Mouse (Mus musculus) kidney, adult 2 months (tissue): ENCODE measurements around the gene Ctu2. TPM values are rescaled to one million over a fixed set of nuclear protein-coding genes. Genes with fewer than 3 reads are reported as not detected.

Source experiments
- DNase-seq: peaks from one replicate; pipeline ENCODE4 v3.0.0; 2021
- H3K27ac ChIP-seq: fragments of 200-500 bp; 2 replicates; pipeline ENCODE4 v1.5.1; 2012; ENCODE audit warnings: low read depth, low read length, control low read depth, inconsistent platforms; ENCODE audit not compliant: insufficient read depth
- H3K27me3 ChIP-seq: fragments of 200-500 bp; replicated peaks from 2 replicates; pipeline ENCODE4 v1.6.1; 2012; ENCODE audit warnings: mild to moderate bottlenecking, moderate library complexity, low read length, inconsistent platforms; ENCODE audit not compliant: control insufficient read depth, insufficient read depth
- H3K36me3 ChIP-seq: fragments of 200-500 bp; 2 replicates; pipeline ENCODE4 v1.6.1; 2012; ENCODE audit warnings: mild to moderate bottlenecking, moderate library complexity, low read length, inconsistent platforms; ENCODE audit not compliant: control insufficient read depth, insufficient read depth
- H3K4me1 ChIP-seq: fragments of 200-500 bp; 2 replicates; pipeline ENCODE4 v1.6.1; 2011; ENCODE audit warnings: low read length; ENCODE audit not compliant: control insufficient read depth, insufficient read depth
- H3K4me3 ChIP-seq: fragments of 200-500 bp; 2 replicates; pipeline ENCODE4 v1.5.1; 2011; ENCODE audit warnings: mild to moderate bottlenecking, low read depth, low read length, control low read depth; ENCODE audit not compliant: insufficient read depth
- CTCF ChIP-seq: fragments of 200-500 bp; conservative IDR thresholded peaks from 2 replicates; pipeline ENCODE4 v1.5.1; 2011; ENCODE audit warnings: low read depth, mild to moderate bottlenecking, control low read depth, low read length, moderate library complexity, mixed read lengths; ENCODE audit not compliant: insufficient read depth, insufficient read length
- POLR2A ChIP-seq: fragments of 200-500 bp; IDR thresholded peaks from one replicate; pipeline ENCODE4 v1.6.1; 2011; ENCODE audit warnings: low read depth, low read length, control low read depth
- WGBS: fragments of 180-500 bp; shearing (Covaris S2); methylation state at CpG from one replicate; pipeline ENCODE4 v1.1.7; 2018; 5-methylcytosine and 5-hydroxymethylcytosine counted together
- polyA plus RNA-seq: library from polyadenylated mRNA; depleted of rRNA; stranded (reverse); fragments of >200 nt; gene quantifications from 2 replicates; pipeline ENCODE4 v1.2.3, GENCODE M21; 2012

Gene Ctu2
- polyA plus RNA-seq, 1 experiment = 21.1 TPM

DNA sequence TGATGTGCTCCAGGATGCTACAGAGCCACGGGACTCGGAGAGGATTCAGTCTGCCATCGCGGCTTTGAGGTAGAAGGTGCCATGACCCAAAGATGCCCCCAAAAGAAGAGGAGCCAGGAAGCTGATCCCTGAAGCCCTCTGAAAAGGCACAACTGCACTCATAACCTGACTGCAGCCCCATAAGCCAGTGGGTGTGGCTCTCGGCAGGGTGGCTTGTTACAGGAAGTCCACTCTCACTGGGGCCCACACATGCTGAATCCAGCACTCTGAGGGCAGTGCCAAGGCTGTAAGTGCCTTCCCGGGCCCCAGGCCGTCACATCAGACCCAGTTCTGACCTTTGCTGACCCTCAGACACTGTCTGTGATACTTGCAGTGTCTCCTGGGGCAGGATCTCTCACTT is 36.4 kb downstream of the Ctu2 start:
- 55% methylated on average over 7 of the region's 7 CpGs for WGBS
- TF ChIP-seq POLR2A (no peak), CTCF (no peak)
- H3K27ac ChIP-seq = no peak overlapping the region
- H3K4me3 ChIP-seq = no peak overlapping the region
- no peak for DNase-seq
- H3K36me3 ChIP-seq = no peaks in the 10 kb centered on the region
- no peaks in the 10 kb centered on the region for H3K27me3 ChIP-seq
- H3K4me1 ChIP-seq = peaks cover 13% of the 10 kb centered on the region

GRCm38 (mm10) chr8:122515699-122516098 is 39.8 kb downstream of the Ctu2 start:
- Histone ChIP-seq H3K27me3 (no peaks in the 10 kb centered on the region), H3K27ac (peak overlapping the region; percentile 12; the same call in 1 of the 2 replicates), H3K36me3 (no peaks in the 10 kb centered on the region), H3K4me3 (no peak overlapping the region), H3K4me1 (peaks cover 24% of the 10 kb centered on the region)
- peak; percentile 77 for DNase-seq
- no peak for TF ChIP-seq POLR2A
- TF ChIP-seq CTCF = no peak
- WGBS = 58% methylated on average over 14 of the region's 14 CpGs

GRCm38 (mm10) chr8:122517541-122518190 is 41.7 kb downstream of the Ctu2 start:
- 25% methylated on average over 6 of the region's 6 CpGs for WGBS
- no peaks in the 10 kb centered on the region for H3K27me3 ChIP-seq
- peaks cover 25% of the 10 kb centered on the region for H3K4me1 ChIP-seq
- H3K4me3 ChIP-seq = no peak overlapping the region
- DNase-seq = peak; percentile 80
- H3K36me3 ChIP-seq = no peaks in the 10 kb centered on the region
- peak overlapping the region; percentile 75 for H3K27ac ChIP-seq
- TF ChIP-seq CTCF (no peak), POLR2A (no peak)

DNA sequence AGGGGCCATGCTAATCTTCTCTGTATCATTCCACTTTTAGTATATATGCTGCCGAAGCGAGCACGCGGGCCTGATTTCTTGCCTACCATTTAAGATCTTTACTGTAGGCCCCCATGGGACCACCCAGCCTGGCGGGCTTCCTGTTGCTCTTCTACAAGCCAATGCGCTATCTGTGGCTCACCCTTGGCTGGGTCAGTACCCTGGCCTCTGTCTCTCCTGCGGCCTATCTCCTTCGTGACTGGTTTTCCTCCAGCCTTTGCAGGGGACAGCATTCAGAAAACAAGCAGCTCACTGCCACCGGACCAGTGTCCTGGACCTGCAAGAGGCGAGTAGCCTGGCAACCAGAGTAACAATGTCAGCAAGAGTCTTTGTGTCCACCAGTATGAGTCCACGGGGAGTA is 44.7 kb downstream of the Ctu2 start:
- peaks cover 44% of the 10 kb centered on the region for H3K4me1 ChIP-seq
- no peak for TF ChIP-seq CTCF
- no peak for TF ChIP-seq POLR2A
- no peak overlapping the region for H3K4me3 ChIP-seq
- H3K27me3 ChIP-seq = no peaks in the 10 kb centered on the region
- no peak for DNase-seq
- 0 out of 2 replicates have a peak overlapping the region, but pooled peaks have one; percentile 0 for H3K27ac ChIP-seq
- H3K36me3 ChIP-seq = no peaks in the 10 kb centered on the region
- 73% methylated on average over 11 of the region's 11 CpGs for WGBS

- H3K27me3 ChIP-seq = no peaks in the 10 kb centered on the region
- DNase-seq = peak; percentile 97
- peak overlapping the region; percentile 95 for H3K27ac ChIP-seq
- TF ChIP-seq POLR2A = peak; percentile 7
- TF ChIP-seq CTCF = no peak
- peaks cover 59% of the 10 kb centered on the region for H3K4me1 ChIP-seq
- H3K36me3 ChIP-seq = no peaks in the 10 kb centered on the region
- H3K4me3 ChIP-seq = no peak overlapping the region
- 24% methylated on average over 14 of the region's 14 CpGs for WGBS
Observed at GRCm38 (mm10) chr8:122522796-122523651, 47.1 kb downstream of the Ctu2 start.

DNA sequence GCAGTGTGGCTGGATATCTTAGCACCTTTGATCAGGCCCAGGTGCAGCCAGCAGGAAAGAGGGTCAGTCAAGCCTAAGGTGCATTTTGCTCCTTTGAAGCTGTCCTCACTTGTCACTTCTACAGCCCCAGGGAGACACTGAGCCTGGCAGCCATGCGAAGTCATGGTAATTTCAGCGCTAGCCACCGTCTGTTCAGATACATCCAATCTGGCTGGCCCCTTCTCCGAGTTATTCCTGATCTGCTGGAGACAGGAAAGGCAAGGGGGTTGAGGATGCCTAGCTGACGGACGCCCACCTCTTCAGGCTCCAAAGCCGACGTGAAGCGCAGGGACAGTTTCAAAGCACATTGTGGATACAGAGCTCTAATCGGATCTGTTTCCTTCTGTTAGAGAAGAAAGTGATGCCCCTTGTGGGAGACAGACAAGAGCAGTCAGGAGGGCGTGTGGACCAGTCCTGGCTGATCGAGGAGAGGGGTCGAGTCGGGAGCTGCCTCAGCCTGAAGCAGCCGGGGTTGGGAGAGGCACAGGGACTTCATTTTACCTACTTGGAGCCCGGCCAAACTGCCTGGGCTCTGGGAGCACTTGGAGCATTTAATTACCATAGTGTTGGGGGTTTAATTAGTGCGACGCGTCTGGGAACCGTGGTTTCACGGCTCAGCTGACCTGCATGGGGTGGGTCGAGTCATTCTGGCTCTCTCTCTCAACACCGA is 47.9 kb downstream of the Ctu2 start:
- WGBS = 16% methylated on average over 23 of the region's 23 CpGs

GRCm38 (mm10) chr8:122524506-122524905 is 48.6 kb downstream of the Ctu2 start:
- peak; percentile 60 for DNase-seq
- H3K27ac ChIP-seq = peak overlapping the region; percentile 95
- peaks cover 56% of the 10 kb centered on the region for H3K4me1 ChIP-seq
- H3K27me3 ChIP-seq = no peaks in the 10 kb centered on the region
- 19% methylated on average over 6 of the region's 6 CpGs for WGBS
- H3K36me3 ChIP-seq = no peaks in the 10 kb centered on the region
- TF ChIP-seq POLR2A = no peak
- no peak for TF ChIP-seq CTCF
- H3K4me3 ChIP-seq = no peak overlapping the region

More for the DNA sequence above, 47.9 kb downstream of the Ctu2 start:
- no peak overlapping the region for H3K4me3 ChIP-seq
- peaks cover 56% of the 10 kb centered on the region for H3K4me1 ChIP-seq
- TF ChIP-seq POLR2A (no peak), CTCF (no peak)
- peak; percentile 82 for DNase-seq
- H3K27ac ChIP-seq = peak overlapping the region; percentile 95
- H3K36me3 ChIP-seq = no peaks in the 10 kb centered on the region
- H3K27me3 ChIP-seq = no peaks in the 10 kb centered on the region
